Mouse (Mus musculus) Muller cell, postnatal 12 days (primary cell): ENCODE measurements at regions not wholly inside any gene's neighbourhood (a gene's known extent, or its start where the extent isn't known, plus 50 kb on each side); places are given as distances from the start of the nearest gene placed in this dataset.
"Not testable (repeated sequence)": the region's sequence is repeated elsewhere in the genome, so short reads cannot be mapped to it uniquely, and the experiment has no call there.

ENCODE experiments used
- DNase-seq: peaks from one replicate; pipeline ENCODE4 v3.0.0-alpha.2; 2015; ENCODE audit errors: inconsistent ontology term

DNA sequence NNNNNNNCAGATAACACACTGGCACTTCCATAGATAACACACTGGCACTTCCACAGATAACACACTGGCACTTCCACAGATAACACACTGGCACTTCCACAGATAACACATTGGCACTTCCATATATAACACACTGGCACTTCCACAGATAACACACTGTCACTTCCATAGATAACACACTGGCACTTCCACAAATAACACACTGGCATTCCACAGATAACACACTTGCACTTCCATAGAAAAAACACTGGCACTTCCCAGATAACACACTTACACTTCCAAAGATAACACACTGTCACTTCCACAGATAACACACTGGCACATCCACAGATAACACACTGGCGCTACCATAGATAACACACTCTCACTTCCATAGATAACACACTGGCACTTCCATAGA is 105.7 kb upstream of the Afdn start:
- DNase-seq, result not testable (repeated sequence)

DNA sequence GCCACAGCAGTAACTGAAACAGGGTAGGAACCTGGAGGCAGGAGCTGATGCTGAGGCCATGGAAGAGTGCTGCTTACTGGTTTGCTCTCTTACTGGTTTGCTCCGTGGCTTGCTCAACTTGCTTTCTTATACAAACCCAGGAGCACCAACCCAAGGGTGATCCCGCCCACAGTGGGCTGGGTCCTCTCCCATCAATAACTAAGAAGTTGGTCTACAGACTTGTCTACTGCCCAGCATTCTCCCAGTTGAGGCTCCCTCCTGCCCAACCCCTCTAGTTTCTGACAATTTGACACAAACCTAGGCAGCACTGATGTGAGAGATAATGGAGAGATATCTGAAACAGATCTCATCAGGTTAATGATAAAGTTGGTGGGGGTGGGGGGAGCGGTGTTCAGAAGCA is 104.3 kb upstream of the Afdn start:
- no peak for DNase-seq

DNA sequence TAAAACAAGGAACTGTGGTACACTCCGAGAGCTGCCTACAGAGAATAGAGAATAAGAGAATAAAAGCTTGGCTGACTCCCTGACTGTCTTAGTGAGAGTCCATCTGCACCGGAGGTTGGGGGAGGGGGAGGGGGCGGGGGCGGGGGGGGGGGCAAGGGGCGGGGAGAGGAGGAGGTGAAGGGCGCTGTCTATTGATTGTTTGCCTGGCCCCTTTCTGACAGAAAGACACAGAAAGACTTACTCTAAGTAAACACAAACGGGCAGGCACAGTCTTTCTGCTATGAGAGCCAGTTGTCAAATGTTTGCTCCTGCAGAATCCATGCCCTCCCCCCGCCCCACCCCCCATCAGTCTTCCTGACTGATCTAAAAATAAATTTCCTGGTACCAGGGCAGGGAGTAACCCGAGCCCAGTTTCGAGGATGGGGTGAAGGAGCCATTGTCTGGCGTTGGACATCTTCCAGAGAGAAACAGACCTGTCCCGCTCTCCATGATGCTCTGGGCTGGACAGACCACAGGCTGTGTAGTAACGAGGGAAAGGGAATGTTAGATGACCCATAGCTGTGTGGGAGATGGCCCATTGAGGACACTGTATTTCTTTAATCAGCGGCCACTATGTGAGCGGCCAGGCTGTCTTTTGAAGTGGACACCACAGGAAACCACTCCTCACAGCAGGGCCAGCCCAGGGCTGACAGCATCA is 103.7 kb upstream of the Afdn start:
- DNase-seq, result peak; percentile 93

DNA sequence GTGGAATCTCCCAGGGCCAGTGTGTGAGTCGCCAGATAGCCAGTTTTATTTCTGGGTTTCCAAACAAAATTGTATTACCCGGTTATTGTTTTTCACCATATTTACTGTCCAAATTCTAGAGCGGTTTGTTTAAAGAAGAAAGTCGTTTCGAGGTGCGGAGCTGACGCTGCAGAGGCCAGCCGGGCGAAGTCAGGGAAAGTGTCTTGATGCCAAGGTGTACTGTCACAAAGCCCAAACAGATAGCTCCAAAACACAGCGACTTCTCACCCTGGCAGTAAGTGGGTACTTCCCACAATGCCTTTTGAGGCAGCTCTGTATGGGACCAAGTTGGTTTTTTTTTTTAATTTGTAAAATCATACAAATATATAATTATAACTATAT is 103.2 kb upstream of the Afdn start:
- DNase-seq, result no peak

DNA sequence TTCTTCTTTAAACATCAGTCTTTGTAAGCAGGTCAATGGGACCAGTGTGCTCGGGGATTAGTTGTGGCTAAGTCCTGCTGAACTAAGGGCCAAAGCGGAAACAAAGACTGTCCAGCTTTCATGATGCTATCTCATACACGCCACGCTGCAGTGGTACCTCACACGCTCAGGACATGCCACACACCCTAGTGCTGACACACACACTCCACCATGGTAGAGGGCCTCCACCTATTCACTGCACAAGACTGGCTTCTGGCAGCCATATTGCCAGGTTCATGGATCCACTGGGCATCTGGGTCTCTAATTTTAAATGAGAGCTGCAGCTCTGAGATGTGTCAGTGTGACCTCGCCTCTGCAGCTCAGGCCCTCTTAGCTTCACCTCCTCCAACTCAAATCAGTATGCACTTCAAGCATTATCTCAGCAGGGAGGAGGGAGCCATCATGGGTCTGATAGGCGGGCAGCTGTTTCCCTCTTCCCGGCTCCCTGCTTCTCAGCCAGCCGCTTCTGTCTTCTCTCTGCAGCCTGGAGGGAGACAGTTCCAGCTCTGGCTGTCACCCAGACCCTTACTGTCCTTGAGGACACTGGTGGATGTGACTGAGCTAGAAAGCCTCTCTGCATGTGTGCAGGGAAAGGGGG is 102.6 kb upstream of the Afdn start:
- no peak for DNase-seq

DNA sequence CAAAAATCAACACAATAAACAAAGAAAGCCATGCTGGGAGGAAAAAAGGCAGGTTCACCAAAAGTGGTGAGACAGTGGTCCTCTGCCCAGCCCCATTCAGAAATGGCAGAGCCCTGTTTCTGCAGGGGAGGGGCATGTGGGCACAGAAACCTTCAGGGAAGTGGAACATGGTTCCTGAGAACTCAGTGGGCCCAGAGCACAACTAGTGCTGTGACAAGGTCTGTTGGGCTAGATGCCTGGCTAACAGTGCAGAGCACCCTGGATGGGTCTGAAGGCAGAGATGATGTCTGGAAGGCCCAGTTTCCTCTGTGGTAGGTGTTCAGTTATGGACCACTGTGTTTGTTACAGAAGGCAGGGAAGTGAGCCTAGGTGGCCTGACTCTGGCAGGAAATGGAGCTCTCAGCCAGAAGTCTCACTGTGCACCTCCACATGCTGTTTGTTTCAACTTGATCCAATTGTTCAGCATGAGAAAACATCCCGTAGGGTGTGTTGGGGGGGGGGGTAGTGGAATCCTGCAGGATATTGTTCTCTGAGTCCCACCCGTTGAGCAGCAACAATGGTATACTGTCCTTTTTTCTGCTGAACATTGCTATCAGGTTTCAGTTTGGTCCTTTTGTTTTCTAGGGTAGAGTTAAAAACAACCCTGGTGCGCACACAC is 101.9 kb upstream of the Afdn start:
- DNase-seq, result no peak

DNA sequence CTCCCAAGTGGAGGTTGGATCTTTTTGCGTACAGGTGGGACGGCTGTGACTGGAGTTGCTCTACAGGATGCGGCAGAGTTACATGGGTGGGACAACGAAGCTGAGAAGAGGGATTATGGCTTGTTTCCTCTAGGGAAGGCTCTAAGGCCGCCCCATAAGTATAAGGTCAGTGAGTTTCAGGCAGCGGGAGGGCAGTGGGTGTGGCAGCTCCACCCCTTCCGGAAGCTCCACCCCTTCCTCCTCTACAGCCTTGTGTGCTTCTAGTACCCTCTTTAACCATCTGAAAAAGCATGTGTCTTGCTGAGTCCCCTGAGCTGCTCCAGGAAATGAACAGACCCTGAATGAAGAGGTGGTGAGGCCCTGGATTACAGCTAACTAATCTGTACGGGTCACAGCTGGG is 101.2 kb upstream of the Afdn start:
- no peak for DNase-seq

DNA sequence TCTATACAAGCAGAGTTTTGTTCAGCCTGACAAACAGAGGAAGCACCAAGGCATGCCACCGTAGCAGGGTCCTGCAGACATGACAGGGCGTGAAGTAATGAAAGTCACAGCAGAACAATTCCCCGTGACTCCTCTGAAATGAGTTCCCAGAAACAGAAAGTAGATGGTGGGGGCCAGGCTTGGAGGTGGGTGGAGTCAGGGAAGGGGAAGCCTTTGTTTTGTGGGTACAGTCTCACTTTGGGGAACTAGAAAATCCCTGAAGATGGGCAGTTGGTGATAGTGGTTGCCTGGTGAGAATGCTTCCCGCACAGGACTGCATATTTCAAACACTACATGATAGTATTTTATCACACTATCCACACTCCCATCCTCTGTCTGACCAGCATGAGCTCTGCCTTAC is 100.4 kb upstream of the Afdn start:
- no peak for DNase-seq

DNA sequence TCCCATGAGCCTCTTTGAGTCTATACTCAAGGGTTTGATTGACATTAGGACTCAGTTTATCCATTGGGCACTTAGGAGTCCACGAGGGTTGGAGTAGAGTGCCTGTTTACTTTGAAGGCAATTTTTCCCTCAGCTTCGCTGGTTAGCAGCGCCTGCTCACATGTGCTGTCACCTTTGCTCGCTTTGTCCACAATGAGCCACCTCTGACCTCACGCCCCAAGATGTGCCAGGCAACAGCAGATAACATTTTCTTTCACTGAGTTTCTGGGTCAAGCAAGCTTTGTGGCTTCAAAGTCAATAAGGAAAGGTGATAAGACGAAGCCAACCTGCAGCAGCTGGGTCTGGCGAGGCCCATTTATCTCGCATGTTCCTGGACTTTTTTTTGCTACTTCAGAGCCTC is 99.3 kb upstream of the Afdn start:
- no peak for DNase-seq

DNA sequence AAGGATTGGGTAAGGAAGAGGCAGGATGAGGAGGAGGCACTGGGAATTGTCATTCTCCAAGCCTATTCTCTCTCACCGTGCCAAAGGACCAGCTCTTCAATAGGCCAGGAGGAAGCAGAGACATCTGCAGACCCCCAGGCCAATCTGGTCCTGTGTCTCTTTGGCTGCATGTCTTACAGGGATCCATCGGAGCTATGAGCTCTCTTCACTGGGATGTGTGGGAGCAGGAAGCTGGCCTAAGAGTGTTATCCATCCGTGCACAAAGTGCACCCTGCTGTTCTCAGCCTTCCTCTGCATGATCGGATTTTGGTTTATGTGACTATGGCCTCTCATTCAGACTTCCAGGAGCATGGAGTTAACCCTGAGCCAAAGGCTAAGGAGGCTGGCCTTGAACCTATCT is 98.2 kb upstream of the Afdn start:
- DNase-seq, result no peak
